Mouse (Mus musculus) testis, adult 2 months (tissue): ENCODE measurements at regions not wholly inside any gene's neighbourhood (a gene's known extent, or its start where the extent isn't known, plus 50 kb on each side); places are given as distances from the start of the nearest gene placed in this dataset.

Experiments
- H3K27ac ChIP-seq: fragments of 200-500 bp; 2 replicates; pipeline ENCODE4 v1.5.1; 2012; ENCODE audit warnings: low read depth, low read length; ENCODE audit not compliant: control insufficient read depth, insufficient read depth
- H3K27me3 ChIP-seq: fragments of 200-500 bp; 2 replicates; pipeline ENCODE4 v1.6.1; 2012; ENCODE audit warnings: mild to moderate bottlenecking, low read length, moderate library complexity; ENCODE audit not compliant: control insufficient read depth, insufficient read depth
- H3K36me3 ChIP-seq: fragments of 200-500 bp; 2 replicates; pipeline ENCODE4 v1.6.1; 2012; ENCODE audit warnings: mild to moderate bottlenecking, low read length; ENCODE audit not compliant: control insufficient read depth, insufficient read depth
- H3K4me1 ChIP-seq: fragments of 200-500 bp; 2 replicates; pipeline ENCODE4 v1.6.1; 2012; ENCODE audit warnings: low read length; ENCODE audit not compliant: control insufficient read depth, insufficient read depth
- H3K4me3 ChIP-seq: fragments of 200-500 bp; 2 replicates; pipeline ENCODE4 v1.5.1; 2012; ENCODE audit warnings: low read depth, mild to moderate bottlenecking, low read length, moderate library complexity, mixed read lengths; ENCODE audit not compliant: control insufficient read depth
- CTCF ChIP-seq: fragments of 200-500 bp; IDR thresholded peaks from 2 replicates; pipeline ENCODE4 v1.5.1; 2012; ENCODE audit warnings: low read depth, mild to moderate bottlenecking, inconsistent platforms, low read length, moderate library complexity; ENCODE audit not compliant: control insufficient read depth, insufficient read depth, insufficient replicate concordance
- POLR2A ChIP-seq: fragments of 200-500 bp; IDR thresholded peaks from 2 replicates; pipeline ENCODE4 v1.6.1; 2012; ENCODE audit warnings: low read depth, mild to moderate bottlenecking, inconsistent platforms, low read length, moderate library complexity; ENCODE audit not compliant: control insufficient read depth

DNA sequence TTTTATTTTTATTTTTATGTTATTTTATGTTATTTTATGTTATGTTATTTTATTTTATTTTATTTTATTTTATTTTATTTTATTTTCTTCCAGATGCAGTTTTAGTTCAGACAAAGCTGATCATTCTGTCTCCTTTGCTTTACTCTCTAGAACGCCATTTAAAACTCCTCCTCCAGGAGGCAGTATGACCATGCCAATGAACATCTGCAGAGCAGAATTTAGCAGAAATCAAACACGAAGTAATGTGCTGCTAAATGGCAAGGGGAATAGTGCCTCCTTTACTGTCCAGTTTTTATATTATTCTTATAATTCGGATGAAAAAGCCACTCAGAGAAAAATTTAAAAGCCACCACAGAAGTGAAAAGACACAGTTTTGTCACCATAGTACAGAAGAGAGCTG lies 1059.1 kb downstream of the 9330182O14Rik start:
- no peaks in the 10 kb centered on the region for H3K4me1 ChIP-seq
- TF ChIP-seq POLR2A (no peak), CTCF (no peak)
- no peak overlapping the region for H3K27ac ChIP-seq
- H3K4me3 ChIP-seq, result no peak overlapping the region
- no peaks in the 10 kb centered on the region for H3K36me3 ChIP-seq
- H3K27me3 ChIP-seq, result no peaks in the 10 kb centered on the region

GRCm38 (mm10) chr15:41223801-41224200 lies 1089.6 kb downstream of the 9330182O14Rik start:
- no peak overlapping the region for H3K27ac ChIP-seq
- no peaks in the 10 kb centered on the region for H3K36me3 ChIP-seq
- TF ChIP-seq CTCF (no peak), POLR2A (no peak)
- no peaks in the 10 kb centered on the region for H3K27me3 ChIP-seq
- H3K4me3 ChIP-seq, result no peak overlapping the region
- no peaks in the 10 kb centered on the region; the same call in 1 of the 2 replicates for H3K4me1 ChIP-seq

DNA sequence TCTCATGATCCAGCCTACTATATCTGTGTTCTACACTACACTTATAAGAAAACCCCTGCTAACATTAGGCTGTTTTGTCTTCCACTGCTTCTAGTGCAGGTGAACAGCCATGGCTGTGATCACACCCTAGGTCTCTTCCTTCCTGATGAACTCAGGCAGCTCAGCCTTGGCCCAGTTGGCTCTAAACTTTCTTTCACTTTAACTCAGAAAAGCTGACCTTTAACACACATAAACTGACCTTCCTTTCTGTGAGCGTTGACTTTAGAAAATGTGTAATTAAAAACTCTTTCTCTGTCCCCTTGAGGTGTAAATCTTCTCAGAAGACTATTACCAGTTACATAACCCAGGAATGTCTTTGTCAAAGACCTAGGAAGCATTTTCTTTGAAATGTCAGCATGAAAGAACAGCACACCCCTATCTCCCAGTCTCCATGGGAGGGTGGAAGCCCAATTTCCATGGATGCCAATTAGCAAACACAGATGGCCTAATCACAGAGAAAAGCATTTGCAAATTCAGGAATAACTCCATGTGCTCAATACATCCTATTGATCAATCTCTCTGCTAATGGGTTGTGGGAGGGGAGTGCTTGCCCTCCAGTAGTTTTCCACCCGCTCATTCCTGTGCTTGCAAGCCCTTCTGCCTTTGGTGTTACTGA lies 1098.4 kb downstream of the 9330182O14Rik start:
- H3K4me1 ChIP-seq, result no peaks in the 10 kb centered on the region
- no peak overlapping the region for H3K4me3 ChIP-seq
- H3K27me3 ChIP-seq, result no peaks in the 10 kb centered on the region
- H3K27ac ChIP-seq, result no peak overlapping the region
- no peaks in the 10 kb centered on the region for H3K36me3 ChIP-seq
- no peak for TF ChIP-seq CTCF
- TF ChIP-seq POLR2A, result no peak
